Mouse (Mus musculus): ENCODE results near the gene Gm4881.

Gene Gm4881

DNA sequence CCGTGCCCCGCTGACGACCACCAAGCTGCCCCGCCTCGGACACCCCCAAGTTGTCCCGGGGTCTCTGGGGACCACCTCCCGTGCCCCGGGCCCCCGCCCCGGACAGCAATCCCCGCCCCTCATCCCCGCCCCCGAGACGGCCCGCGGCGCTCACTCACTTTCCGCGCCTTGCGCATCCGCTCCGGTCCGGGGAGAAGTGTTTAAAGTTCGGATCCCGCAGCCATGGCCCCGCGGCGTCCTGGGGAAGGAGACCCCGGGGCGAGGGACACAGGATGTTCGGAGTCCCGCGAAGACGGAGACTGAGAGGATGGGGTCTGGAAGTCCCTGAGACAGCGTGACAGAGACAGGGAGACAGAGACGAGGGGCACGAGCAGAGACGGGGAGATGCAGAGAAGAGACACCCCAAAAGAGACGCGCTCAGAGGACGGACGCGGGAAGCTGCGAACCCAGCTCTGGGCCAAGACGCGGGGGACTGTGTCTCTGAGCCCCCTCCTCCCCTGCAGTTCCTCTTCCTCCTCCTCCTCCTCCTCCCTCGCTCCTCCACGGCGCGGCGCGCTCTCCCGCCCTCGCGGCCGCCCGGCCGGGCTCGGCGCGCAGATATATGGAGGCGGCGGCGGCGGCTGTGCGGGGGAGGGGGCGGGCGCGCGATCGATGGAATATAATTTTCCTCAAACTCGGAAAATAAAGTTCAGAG, at the start of gene Gm4881:
Gene Gm4881 (minus strand): TSS at position 238 of the 694 bp plus-strand sequence.
- no peak for DNase-seq (ENCODE audit: low read depth)

DNA sequence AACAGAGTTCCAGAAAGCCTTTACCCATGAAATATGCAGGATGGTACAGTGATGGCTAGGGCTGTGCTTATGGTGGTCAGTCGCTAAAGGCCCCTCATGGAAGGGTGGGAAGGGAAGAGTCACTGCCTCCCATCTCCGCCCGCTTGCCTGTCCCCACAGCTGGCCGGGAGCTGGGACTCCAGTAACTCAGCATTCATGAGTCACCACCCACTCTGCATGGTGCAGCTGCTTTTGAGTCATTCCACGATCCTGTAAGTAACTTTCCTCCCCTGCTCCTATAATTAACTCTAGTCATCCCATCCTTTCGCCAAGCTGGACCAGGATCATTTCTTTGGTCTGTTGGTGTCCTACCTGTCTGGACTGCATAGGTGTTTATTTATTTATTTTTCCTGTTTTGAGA, 48.8 kb upstream of the Gm4881 start:
- no peak for DNase-seq (ENCODE audit: low read depth)

DNA sequence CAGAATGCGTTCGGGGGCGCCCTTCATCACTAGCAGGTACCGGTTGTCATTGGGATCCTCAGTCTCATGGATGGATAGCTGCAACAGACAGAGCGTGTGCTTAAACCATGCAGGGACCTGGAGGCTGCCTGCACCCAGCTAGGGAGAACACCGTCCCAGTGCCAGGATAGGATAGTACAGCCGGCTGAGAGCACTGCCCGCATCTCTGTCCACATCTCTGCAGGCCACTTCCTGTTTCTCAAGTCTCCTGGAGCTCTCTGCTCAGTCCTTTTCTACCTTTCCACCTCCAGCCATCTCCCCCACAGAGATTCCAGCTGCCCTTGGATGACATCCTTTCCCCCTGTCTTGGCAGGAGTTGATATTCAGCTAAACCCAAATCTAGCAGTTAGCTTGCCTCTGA, 46.2 kb upstream of the Gm4881 start:
- DNase-seq (ENCODE audit: low read depth) = no peak

DNA sequence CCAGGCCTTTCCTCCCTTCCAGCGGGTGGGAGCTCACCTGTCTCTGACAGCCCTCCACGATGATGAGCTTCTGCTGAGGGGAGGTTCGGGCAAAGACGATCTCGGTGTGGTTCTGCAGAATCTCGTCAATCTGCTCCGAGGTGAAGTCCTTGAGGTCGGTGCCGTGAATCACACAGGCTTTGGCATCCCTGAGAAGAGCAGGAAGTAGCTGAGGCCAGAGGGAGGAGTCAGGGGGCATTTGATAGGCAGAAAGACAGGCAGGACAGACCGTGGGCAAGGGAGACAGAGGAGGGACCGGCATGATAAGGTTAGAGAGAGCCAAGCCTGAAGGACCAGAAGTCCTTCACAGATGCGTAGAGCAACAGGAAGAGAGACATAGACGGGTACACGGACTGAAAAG, 43.6 kb upstream of the Gm4881 start:
- peak; percentile 63 for DNase-seq (ENCODE audit: low read depth)

DNA sequence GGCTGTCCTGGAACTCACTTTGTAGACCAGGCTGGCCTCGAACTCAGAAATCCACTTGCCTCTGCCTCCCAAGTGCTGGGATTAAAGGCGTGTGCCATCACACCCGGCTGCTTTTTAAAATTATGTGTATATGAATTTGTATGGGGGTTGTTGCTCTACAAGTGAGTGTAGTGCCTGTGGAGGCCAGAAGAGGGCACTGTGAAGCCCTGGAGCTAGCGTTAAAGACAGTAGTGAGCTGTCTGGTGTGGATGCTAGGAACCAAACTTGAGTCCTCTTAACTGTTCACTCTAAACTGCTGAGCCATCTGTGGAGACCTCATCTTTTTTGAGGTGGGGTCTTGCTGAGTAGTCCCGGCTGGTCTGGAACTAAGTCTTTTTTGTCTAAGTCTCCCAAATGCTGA, 41.5 kb upstream of the Gm4881 start:
- peak; percentile 42 for DNase-seq (ENCODE audit: low read depth)

DNA sequence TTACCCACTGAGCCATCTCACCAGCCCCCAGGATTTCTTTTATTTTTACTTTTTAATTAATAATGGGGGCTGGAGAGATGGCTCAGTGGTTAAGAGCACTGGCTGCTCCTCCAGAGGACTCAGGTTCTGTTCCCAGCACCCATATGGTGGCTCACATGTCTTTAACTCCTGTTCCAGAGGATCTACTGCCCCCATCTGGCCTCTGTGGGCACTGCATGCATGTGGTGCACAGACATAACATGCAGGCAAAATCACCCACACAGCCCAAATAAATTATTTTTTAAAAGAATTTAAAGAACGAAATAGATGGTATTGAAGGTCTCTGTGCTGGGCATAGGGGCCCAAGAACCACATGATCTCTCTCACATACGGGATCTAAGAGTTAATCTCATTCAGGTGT, 40.0 kb upstream of the Gm4881 start:
- no peak for DNase-seq (ENCODE audit: low read depth)

DNA sequence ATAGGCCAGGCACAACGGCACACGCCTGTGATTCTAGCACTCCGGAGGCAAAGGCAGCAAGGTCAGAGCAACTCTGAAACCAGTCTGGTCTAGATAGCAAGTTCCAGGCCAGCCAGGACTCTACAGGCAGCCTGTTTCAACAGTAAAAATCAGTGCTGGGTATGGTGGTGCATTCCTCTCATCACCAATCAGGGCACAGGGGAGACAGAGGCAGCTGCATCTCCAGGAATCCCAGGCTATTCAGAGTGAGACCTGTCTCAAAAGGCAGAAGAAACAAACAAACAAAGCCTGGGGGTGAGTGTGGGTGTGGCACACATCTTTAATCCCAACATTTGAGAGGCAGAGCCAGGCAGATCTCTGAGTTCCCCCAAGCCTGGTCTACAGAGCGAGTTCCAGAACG, 39.1 kb upstream of the Gm4881 start:
- DNase-seq (ENCODE audit: low read depth) = no peak

DNA sequence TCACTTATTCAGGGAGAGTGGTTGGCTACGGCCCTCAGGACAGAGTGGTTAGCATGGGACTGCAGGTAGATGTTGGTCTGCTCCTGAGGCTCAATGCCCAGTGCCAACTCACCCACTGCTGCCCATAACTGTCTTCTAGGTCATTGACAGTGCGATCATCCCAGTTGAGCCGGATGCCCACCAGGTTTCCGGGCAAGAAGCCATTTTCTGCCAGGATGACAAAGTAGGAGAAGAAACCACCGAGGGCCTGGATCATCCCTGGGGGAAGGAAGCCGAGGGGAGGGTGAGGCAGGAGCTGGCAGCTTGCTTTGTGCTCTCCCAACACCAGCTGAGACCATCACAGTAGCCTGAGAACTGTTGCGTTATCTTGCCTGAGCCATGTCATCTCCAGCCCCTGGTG, 36.1 kb upstream of the Gm4881 start:
- DNase-seq (ENCODE audit: low read depth) = no peak

DNA sequence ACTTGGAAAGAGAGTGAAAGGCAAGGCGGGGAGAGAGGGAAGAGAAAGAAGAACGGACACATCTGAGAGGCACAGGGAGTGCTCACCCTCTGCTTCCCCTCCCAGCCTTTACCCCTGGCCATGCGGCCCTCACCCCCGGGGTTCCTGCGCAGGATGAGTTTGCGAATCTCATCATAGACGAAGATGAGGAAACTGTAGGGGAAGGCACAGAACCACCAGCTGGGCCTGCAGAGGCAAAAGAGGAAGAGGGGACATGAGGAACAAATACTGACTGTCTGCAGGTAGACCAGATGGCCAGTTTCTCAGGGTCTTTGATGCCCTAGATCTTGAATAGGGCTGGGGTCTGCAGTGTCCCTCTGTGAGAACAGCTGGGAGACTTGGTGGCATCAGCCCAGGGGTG, 34.5 kb upstream of the Gm4881 start:
- peak; percentile 74 for DNase-seq (ENCODE audit: low read depth)

DNA sequence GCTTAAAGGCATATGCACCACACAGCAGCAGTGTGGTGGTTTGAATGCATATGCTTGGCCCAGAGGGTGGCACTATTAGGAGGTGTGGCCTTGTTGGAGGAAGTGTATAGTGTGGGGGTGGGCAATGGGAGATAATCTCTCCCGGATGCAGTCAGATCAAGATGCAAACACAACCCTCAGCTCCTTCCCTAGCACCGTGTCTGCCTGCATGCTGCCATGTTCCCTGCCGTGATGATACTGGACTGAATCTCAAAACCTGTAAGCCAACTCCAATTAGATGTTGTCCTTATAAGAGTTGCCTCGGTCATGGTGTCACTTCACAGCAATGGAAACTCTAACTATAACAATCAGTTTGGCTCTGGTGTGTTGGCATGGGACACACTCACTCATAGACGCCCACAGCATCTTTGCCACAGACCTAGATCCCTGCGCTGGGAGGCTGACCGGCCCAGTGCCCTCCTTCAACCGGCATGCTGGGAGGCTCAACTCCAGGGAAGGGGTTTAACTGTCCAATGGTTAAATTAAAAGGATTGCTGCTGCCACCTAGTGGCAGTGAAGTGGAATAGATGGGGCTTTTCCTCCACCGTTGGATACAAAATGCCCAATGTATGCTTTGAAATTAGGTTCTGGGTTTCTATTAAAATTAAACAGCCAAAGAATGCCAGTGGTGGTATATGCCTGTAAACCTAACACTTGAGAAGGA, 30.8 kb upstream of the Gm4881 start:
- peak; percentile 88 for DNase-seq (ENCODE audit: low read depth)

DNA sequence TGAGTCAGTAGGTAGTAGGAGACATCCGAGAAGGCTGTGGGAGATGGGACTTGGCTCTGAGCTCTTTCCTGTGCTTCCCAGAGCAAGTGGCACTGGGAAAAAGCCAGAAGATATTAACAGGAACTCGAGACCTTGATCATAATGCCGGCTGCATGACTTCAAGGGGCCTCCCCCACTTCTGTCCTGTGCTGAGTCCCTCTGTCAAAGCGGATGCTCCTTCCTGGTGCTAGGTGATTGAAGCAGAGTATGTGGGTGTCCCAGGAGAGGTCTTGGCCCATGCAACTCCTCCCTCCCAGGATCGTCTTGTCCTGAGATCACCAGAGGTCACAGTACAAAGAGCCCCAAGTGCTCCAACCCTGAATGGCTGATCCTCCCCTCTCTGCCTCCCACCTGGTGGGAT, 29.6 kb upstream of the Gm4881 start:
- no peak for DNase-seq (ENCODE audit: low read depth)

DNA sequence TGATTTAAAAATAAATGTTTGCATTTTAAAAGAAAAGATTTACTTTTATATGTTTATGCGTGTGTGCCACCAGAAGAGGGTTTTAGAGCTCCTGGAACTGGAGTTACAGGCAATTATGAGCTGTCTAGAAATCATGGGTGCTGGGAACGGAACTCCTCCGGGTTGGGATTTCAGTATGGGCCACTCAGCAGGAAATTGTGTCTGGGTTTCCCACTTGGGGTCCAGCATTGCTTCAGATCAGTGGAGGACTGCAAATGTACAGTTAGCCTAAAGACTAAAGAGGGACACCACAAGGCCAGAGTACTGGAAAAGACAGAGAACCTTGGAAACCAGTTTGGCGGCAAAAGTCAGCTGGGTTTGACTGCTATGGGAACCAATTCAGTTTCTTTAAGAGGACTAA, 28.9 kb upstream of the Gm4881 start:
- no peak for DNase-seq (ENCODE audit: low read depth)

DNA sequence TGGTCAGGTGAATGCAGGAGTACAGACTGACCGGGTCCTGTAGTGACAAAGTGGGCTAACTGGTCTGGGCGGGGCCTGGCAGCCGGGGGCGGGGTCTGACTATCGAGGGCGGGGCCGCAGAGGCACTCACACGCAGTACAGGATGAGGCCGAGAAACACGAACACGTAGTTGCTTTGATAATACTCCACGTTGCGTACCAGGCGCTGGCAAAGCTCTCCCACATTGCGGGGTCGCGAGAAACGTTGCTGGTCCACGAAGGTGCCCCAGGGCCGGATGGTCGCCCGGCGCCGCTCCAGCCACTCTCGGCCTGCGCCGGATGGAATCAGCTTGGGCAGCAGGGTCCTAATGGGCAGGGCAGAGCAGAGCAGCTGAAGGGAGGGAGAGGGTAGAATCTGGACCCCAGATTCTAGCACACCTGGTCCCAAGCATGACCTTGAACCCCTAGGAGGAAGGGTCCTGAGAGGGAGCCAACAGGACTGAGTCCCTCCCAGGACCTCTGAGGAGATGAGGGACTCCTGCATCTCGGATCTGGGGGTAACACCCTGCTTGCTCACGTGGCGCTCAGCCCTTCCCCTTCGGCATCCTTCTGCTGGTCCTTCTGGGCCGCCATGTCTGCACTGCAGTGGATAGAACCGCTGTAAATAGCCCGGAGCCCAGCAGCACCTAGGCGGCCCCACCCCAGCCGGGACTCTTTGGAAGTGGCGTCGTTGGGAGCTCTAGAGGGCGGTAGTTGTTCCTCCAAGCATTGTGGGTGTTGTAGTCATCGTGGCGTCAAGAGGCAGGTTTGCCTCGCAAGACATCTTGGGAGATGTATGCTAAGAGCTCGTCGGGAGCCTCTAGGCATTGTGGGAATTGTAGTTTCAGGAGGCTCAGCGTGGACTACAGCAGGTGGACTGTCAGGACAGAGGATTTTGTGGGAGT, 27.9 kb upstream of the Gm4881 start, which contains the start of gene Rabac1:
Gene Rabac1 (minus strand): TSS at position 783 of the 922 bp plus-strand sequence.
- peak; percentile 98 for DNase-seq (ENCODE audit: low read depth)

DNA sequence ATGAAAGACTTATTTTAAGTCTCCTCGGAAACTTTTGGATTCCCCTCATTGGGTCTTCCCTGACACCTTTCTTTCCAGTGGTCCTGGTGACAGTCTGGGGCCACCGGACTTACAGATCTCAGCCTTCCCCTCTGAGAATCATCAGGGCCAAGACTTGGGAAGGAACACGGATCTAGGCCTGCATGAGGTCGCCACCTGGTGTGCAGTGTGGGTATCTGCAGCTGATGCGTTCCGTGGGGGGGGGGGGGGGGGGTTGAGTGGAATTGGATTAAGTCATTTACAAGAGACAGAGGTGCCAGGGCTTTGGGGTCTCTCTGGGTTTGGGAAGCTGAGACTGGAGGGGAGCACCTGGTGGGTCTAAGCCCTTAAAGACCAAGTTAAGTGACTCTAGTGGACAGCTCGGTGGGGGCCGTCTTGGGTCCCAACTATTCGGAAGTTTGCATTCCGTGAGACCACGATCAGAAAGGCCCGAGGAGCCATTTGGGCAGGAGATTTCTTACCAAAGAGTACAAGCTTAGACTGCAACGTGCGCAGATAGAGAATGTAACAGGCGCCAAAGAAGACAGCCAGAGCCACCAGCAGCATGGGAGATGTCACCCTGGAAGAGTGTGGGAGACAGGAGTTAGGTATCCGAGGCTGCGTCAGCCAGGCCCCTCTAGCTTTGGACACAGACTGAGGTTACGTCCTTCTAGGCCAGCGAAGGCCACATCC, 27.1 kb upstream of the Gm4881 start:
- DNase-seq (ENCODE audit: low read depth) = peak; percentile 79

DNA sequence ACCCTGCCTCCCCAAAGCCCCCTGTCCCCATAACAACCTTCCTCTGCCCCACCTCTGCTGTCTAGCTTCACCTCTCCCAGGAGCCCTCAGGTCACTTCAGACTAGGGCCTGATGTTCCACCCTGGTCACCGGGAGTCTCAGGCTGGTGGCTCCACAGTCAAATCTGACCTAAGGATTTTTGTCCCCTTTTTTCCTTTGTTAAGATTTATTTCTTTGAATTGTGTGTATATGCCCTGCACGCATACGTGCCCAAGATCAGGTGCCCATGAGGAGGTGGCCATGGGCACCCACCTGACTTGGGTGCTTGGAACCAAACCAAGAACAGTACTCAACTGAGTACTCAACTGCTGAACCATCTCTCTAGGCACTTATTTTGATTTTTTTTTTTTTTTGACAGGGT, 26.0 kb upstream of the Gm4881 start:
- no peak for DNase-seq (ENCODE audit: low read depth)

DNA sequence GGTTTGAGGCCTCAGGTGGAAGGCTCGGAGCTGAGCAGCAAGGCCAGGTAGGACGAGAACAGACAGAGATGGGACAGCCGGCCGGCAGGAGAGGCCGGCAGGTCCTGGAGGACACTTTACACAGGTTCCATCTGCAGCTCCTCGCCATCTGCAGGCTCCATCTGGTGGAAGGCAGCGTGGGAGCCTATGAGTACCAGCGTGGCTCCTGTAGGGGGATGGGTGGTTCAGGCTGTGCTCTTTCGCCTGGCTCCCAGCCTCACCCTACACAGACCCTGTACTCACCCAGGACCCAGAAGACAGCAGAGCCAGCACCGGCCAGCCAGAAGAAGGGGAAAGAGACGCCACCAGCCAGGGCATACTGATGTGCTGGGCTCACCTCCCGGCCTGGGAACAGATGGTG, 25.5 kb upstream of the Gm4881 start:
- DNase-seq (ENCODE audit: low read depth) = no peak

DNA sequence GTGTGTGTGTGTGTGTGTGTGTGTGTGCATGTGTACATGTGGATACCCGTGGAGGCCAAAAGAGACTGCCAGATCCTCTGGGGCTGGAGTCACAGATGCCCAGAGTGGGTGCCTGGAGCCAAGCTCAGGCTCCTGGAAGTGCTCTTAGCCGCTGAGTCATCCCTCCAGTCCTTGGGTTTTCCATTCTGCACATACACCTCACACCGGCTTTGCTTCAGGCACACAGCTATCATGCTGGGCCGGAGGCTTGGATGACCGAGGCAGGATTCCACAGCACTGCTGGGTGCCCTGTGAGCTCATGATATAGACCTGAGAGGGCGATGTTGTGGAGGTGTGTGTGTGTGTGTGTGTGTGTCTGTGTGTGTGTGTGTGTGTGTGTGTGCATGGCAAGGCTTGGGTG, 24.2 kb upstream of the Gm4881 start:
- DNase-seq (ENCODE audit: low read depth) = no peak

DNA sequence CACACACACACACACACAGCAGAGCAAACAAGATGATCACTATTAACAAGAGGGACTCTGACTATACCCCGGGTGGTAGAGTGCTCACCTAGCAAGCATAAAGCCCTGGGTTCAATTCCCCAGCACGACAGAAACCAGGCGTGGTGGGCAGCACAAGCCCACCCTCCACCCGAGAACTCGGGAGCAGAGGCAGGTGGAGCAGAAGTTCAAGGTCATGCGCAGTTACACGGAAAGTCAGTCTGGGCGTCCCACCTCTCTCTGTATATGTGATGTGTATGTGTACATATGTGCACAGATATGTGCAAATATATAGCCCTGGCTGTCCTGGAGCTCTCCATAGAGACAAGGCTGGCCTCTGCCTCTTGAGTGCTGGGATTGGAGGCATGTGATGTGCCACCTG, 23.7 kb upstream of the Gm4881 start:
- DNase-seq (ENCODE audit: low read depth) = no peak

DNA sequence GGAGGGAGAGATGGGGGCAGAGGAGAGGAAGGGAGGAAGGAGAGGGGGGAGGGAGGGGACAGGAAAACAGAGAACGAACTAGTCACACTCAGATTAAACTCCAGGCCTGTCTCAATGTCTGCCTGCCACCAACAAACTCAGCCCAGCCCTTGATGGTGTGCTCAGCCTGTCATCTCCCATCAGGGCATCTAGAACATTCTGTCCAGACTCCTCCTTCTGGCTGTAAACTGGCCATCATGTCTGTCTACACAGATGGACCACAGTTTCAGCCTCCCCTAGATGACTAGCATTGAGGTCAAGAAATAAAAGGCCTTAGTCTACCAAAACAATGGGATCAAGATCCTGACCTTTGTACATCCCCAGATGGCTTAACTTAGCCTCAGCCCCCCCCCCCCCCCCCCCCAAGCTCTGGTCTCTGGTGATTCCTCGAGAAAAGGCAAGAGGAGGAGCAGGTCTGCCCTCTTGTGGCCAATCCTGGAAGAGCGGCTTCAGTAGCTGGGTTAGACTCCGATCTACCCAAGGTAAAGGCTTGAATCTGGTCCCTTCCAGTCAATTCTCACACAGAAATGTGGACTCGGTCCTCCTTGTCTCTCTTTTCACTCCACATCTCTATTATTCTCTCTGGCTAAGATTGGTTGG, 20.7 kb upstream of the Gm4881 start:
- DNase-seq (ENCODE audit: low read depth) = peak; percentile 76

DNA sequence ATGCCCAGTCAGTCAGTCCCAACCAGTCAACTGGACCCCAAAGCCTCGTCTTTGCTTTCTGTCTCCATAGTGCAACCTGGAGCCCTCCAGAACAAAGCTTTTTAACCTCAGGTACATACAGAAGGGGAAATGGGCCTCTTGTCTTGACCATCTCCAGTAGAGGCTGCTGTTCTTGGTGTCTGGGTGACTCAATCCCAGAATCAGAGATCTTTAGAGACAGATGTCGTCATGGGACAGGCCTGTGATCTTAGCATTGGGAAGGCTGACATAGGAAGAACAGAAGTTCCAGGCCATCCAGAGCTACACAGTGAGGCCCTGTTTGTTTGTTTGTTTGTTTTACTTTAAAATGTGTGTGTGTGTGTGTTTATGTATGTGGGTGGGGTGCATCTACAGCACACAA, 20.0 kb upstream of the Gm4881 start:
- no peak for DNase-seq (ENCODE audit: low read depth)

DNA sequence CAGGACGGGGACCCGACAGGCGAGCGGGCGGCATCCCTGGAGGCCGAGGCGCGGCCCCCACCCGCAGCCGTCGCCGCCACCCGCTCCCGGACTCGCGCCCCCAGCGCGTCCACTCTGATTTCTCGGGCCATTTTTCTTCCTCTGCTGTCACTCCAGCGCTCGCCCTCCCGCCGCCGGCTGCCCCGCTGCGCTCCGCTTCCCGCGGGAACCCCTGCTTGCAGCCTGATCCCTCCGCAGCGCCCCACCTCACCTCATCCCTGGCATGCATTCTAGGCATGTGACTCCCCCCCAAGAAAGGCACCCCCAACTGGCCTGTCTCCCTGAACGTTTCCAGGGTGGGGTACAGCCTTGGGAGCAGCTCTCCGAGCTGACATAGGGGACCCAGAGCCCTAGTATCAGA, 10.9 kb upstream of the Gm4881 start:
- DNase-seq (ENCODE audit: low read depth) = no peak

DNA sequence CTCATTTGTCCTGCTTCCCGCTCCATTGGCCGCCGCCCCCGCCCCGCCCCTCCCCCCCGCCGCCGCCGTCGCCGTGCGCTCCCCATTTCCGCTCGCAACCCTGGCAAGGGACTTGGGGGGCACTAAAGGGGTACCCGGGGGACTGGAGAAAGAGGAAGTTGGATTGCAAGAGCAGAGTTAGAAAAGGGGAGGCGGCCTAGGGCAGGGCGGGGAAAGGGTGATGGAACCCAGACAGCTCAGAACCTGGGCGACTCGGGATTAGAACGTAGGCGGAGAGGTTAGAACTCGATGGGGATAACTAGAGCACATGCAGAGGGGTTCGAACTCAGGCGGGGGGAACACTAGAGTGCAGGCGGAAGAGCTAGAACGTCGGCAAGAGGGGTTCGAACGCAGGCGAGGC, 10.2 kb upstream of the Gm4881 start:
- peak; percentile 58 for DNase-seq (ENCODE audit: low read depth)

Measured in 416B (cell line).